Mouse (Mus musculus): Measurements from ENCODE around the gene Ccl9. TPM values are rescaled to one million over a fixed set of nuclear protein-coding genes. Genes with fewer than 3 reads are reported as not detected.

Gene Ccl9
- total and polyA plus RNA-seq, 3 experiments = 0.67 to 0.81 TPM; not detected in 1

DNA sequence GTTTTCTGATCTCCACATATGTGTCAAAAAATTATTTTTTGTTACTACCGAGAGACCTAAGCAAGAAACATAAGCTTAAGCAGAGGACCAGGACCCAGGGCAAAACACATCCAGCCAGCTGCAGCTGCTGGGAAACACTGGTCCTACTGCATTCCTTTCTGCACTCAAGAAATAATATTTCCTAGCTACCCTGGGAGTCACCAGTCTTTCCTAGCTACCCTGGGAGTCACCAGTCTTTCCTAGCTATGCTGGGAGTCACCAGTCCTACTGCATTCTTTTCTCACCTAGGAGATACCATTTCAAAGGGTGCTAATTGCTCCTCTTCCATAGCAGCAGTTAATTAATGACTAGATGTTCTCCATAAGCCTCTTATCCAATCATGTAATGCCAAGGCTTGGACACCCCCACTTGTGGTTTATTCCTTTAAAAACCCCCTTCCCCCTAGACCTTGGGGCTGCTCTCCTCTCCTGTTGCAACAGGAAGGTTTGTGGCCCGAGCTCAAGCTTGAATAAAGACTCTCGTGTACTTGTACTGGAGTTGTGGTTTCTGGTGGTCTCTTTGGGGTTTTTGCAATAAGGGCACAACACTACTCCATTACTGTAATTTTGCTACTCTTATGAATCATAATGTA is 19.9 kb upstream of the Ccl9 start:
- dilution Hi-C loops (cut with MboI; ENCODE audit: extremely low pct_ligation_motif_present, extremely low pct_unique_long_range_greater_than_20kb, low sequenced_read_pairs) = no loop called here
- Histone ChIP-seq H3K4me2 (ENCODE audit: insufficient read depth, low read depth, poor library complexity, severe bottlenecking) (no peak overlapping the region), H3K27ac (ENCODE audit: insufficient read depth, low read depth) (no peak overlapping the region)

DNA sequence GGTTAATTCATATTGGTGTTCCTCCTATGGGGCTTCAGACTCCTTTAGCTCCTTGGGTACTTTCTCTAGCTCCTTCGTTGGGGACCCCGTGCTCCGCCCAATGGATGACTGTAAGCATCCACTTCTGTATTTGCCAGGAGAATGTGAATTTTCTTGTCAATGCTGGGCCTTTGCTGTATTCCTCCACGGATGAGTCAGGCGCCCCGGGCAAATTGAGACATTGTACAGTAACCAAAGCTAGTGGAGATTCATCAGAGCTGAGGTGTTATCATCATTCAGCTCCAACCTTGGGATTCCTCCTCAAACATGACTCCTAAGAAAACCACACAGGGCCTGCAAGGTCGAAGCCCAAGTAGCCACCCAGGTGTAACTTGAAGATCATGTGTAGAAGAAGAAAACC is 19.4 kb upstream of the Ccl9 start:
- Histone ChIP-seq H3K27me3 (replicated peaks) (no peaks in the 10 kb centered on the region), H3K4me3 (replicated peaks in 1 of 3; ENCODE audit: low read depth in 2 of 3, low read length in 2 of 3, poor library complexity in 1 of 3) (no peak overlapping the region), H3K9me3 (replicated peaks; ENCODE audit: low read length) (no peaks in the 10 kb centered on the region), H3K9ac (ENCODE audit: insufficient read depth, low read depth) (no peak overlapping the region), H3K4me1 (ENCODE audit: control insufficient read depth in 1 of 2, insufficient read depth in 2 of 2) (peaks cover 10 to 46% of the 10 kb centered on the region in 2 experiments), H3K4me2 (ENCODE audit: insufficient read depth, low read depth, poor library complexity, severe bottlenecking) (no peak overlapping the region), H3K27ac (ENCODE audit: insufficient read depth, low read depth) (no peak overlapping the region), H3K36me3 (replicated peaks in 1 of 2; ENCODE audit: control insufficient read depth in 1 of 2, insufficient read depth in 1 of 2, low read length in 1 of 2) (no peaks in the 10 kb centered on the region), H3K79me2 (replicated peaks; ENCODE audit: control insufficient read depth, extremely low read depth, insufficient read depth, poor library complexity, severe bottlenecking) (no peaks in the 10 kb centered on the region)
- dilution Hi-C loops (cut with MboI; ENCODE audit: extremely low pct_ligation_motif_present, extremely low pct_unique_long_range_greater_than_20kb, low sequenced_read_pairs) (no loop called here), in situ Hi-C loops (cut with MboI; ENCODE audit: low pct_ligation_motif_present, low pct_unique_long_range_greater_than_20kb, low sequenced_read_pairs) (no loop called here)
- DNase-seq (ENCODE audit: extremely low read depth) = no peak
- TF ChIP-seq POLR2A (IDR thresholded peaks at IDR 0.05; ENCODE audit: low read depth, low read length) = no peak
- TF ChIP-seq SIN3A (IDR thresholded peaks at IDR 0.05; ENCODE audit: low read length) = no peak
- no peak for TF ChIP-seq CHD1 (IDR thresholded peaks at IDR 0.05; ENCODE audit: low read depth, low read length)
- no peak for TF ChIP-seq POLR2AphosphoS2 (IDR thresholded peaks at IDR 0.05; ENCODE audit: low read depth, low read length)
- no peak for TF ChIP-seq ZMIZ1 (IDR thresholded peaks at IDR 0.05; ENCODE audit: low read depth, low read length)
- no peak for TF ChIP-seq MAX (IDR thresholded peaks at IDR 0.05; ENCODE audit: low read length)

More for the DNA sequence above, 19.9 kb upstream of the Ccl9 start:
- H3K4me1 ChIP-seq (ENCODE audit: control insufficient read depth in 1 of 2, insufficient read depth in 2 of 2) = peaks cover 7 to 41% of the 10 kb centered on the region in 2 experiments
- no peak overlapping the region for H3K4me3 ChIP-seq (replicated peaks in 1 of 3; ENCODE audit: low read depth in 2 of 3, low read length in 2 of 3, poor library complexity in 1 of 3)
- DNase-seq (ENCODE audit: extremely low read depth) = no peak
- H3K79me2 ChIP-seq (replicated peaks; ENCODE audit: control insufficient read depth, extremely low read depth, insufficient read depth, poor library complexity, severe bottlenecking) = no peaks in the 10 kb centered on the region
- no peak overlapping the region for H3K9ac ChIP-seq (ENCODE audit: insufficient read depth, low read depth)
- TF ChIP-seq JUN (IDR thresholded peaks at IDR 0.05; ENCODE audit: insufficient read depth, low read depth, low read length) (no peak), SIN3A (IDR thresholded peaks at IDR 0.05; ENCODE audit: low read length) (no peak), HCFC1 (IDR thresholded peaks at IDR 0.05; ENCODE audit: low read depth, low read length) (no peak), CHD2 (IDR thresholded peaks at IDR 0.05; ENCODE audit: low read length) (no peak), MAX (IDR thresholded peaks at IDR 0.05; ENCODE audit: low read length) (no peak), ZNF384 (IDR thresholded peaks at IDR 0.05; ENCODE audit: low read depth, low read length) (no peak), KAT2A (IDR thresholded peaks at IDR 0.05; ENCODE audit: insufficient replicate concordance, low read length) (no peak)
- H3K36me3 ChIP-seq (replicated peaks in 1 of 2; ENCODE audit: control insufficient read depth in 1 of 2, insufficient read depth in 1 of 2, low read length in 1 of 2) = no peaks in the 10 kb centered on the region
- no peaks in the 10 kb centered on the region for H3K27me3 ChIP-seq (replicated peaks)
- in situ Hi-C loops (cut with MboI; ENCODE audit: low pct_ligation_motif_present, low pct_unique_long_range_greater_than_20kb, low sequenced_read_pairs) = no loop called here
- H3K9me3 ChIP-seq (replicated peaks; ENCODE audit: low read length) = no peaks in the 10 kb centered on the region

DNA sequence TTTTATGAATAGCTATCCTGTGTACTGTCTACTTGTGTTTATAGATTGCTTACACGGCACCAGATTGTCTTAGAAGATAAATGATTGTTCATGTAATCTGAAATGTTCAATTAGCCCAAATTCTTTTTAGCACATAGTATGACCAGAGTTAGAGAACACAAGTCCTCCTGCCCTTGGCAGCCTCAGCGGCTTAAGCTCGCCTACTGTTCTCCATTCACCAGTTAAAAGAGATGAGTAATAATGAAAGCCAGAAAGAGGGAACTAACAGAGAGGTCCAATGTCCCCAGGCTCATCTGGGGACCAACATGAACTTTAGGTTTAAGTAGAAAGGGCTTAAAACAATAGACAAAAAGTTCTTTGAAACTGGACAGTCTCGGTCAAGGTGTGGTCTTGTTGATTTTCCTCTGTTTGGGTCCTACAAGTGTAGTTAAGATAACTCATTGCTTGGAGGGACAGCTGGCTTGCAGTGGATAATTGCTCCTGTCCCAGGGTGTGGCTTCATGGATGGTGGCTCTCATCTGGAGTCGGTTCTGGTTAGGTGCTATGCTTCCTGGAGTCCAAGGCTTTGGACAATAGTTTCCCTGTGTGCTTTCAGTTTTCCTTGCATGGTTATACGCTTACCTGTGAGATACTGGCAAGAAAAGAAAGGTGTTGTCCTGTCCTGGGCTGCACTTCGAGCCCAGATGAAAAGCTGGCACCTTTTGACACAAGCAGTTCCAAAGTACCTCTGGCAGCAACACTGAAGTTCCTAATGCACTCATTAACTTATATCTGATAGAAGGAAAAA is 17.4 kb upstream of the Ccl9 start:
- H3K27me3 ChIP-seq (replicated peaks) = no peaks in the 10 kb centered on the region
- H3K4me1 ChIP-seq (ENCODE audit: control insufficient read depth in 1 of 2, insufficient read depth in 2 of 2) = peaks cover 11 to 50% of the 10 kb centered on the region in 2 experiments
- peak; percentile 83 for DNase-seq (ENCODE audit: extremely low read depth)
- no peaks in the 10 kb centered on the region for H3K9me3 ChIP-seq (replicated peaks; ENCODE audit: low read length)
- H3K27ac ChIP-seq (ENCODE audit: insufficient read depth, low read depth) = no peak overlapping the region; the same call in 1 of the 2 replicates
- peak overlapping the region; percentile 37 for H3K4me2 ChIP-seq (ENCODE audit: insufficient read depth, low read depth, poor library complexity, severe bottlenecking)
- no peaks in the 10 kb centered on the region for H3K36me3 ChIP-seq (replicated peaks in 1 of 2; ENCODE audit: control insufficient read depth in 1 of 2, insufficient read depth in 1 of 2, low read length in 1 of 2)
- dilution Hi-C loops (cut with MboI; ENCODE audit: extremely low pct_ligation_motif_present, extremely low pct_unique_long_range_greater_than_20kb, low sequenced_read_pairs) = no loop called here
- no peaks in the 10 kb centered on the region for H3K79me2 ChIP-seq (replicated peaks; ENCODE audit: control insufficient read depth, extremely low read depth, insufficient read depth, poor library complexity, severe bottlenecking)
- in situ Hi-C loops (cut with MboI; ENCODE audit: low pct_ligation_motif_present, low pct_unique_long_range_greater_than_20kb, low sequenced_read_pairs) = no loop called here
- H3K4me3 ChIP-seq (replicated peaks in 1 of 3; ENCODE audit: low read depth in 2 of 3, low read length in 2 of 3, poor library complexity in 1 of 3) = no peak overlapping the region
- H3K9ac ChIP-seq (ENCODE audit: insufficient read depth, low read depth) = no peak overlapping the region
- TF ChIP-seq CHD2 (IDR thresholded peaks at IDR 0.05; ENCODE audit: low read length) (0 out of 2 replicates have a peak, but pooled peaks have one; percentile 19), TCF12 (IDR thresholded peaks at IDR 0.05; ENCODE audit: low read depth, low read length) (peak; percentile 60; the same call in 1 of the 2 replicates), IRF4 (IDR thresholded peaks at IDR 0.05; ENCODE audit: low read depth, low read length) (peak; percentile 100), RCOR1 (conservative IDR thresholded peaks at IDR 0.05; ENCODE audit: low read depth, low read length) (peak; percentile 96), NRF1 (IDR thresholded peaks at IDR 0.05; ENCODE audit: low read depth, low read length) (no peak), SMC3 (IDR thresholded peaks at IDR 0.05; ENCODE audit: low read depth, low read length) (no peak), MEF2A (IDR thresholded peaks at IDR 0.05; ENCODE audit: borderline replicate concordance, low read depth, low read length) (peak; percentile 46; the same call in 1 of the 2 replicates), MYC (IDR thresholded peaks at IDR 0.05; ENCODE audit: low read depth, low read length) (peak; percentile 63; the same call in 1 of the 2 replicates), JUN (IDR thresholded peaks at IDR 0.05; ENCODE audit: insufficient read depth, low read depth, low read length) (peak; percentile 98), ZNF384 (IDR thresholded peaks at IDR 0.05; ENCODE audit: low read depth, low read length) (peak; percentile 74), EP300 (IDR thresholded peaks at IDR 0.05; ENCODE audit: low read length) (peak; percentile 99), JUND (conservative IDR thresholded peaks at IDR 0.05; ENCODE audit: low read depth, low read length) (peak; percentile 100), ETS1 (conservative IDR thresholded peaks at IDR 0.05; ENCODE audit: low read depth, low read length) (peak; percentile 60; the same call in 1 of the 2 replicates), E2F4 (IDR thresholded peaks at IDR 0.05; ENCODE audit: insufficient replicate concordance, low read depth, low read length) (no peak), BHLHE40 (IDR thresholded peaks at IDR 0.05; ENCODE audit: low read depth, low read length) (peak; percentile 53)
